Mouse (Mus musculus) limb, embryonic 12.5 days (tissue): Measurements from ENCODE around the gene Nsmce4a. TPM values are rescaled to one million over a fixed set of nuclear protein-coding genes. Genes with fewer than 3 reads are reported as not detected.
"Not testable (repeated sequence)": the region's sequence is repeated elsewhere in the genome, so short reads cannot be mapped to it uniquely, and the experiment has no call there.

ENCODE experiments used
- ATAC-seq: fragments of 200-750 bp; cut with Nextera tagmentation; 2 replicates; pipeline ENCODE4 v1.8.0; 2017; ENCODE audit warnings: low read depth, moderate TSS enrichment; ENCODE audit not compliant: insufficient number of reproducible peaks, insufficient read depth, low FRiP score, low TSS enrichment
- H3K27ac ChIP-seq: fragments of 300-500 bp; sonication (generic); 2 replicates; pipeline ENCODE4 v1.5.1; 2016; ENCODE audit warnings: mild to moderate bottlenecking, moderate library complexity
- H3K27me3 ChIP-seq: fragments of 300-500 bp; sonication (generic); 2 replicates; pipeline ENCODE4 v1.6.1; 2016; ENCODE audit warnings: mild to moderate bottlenecking, moderate library complexity
- H3K36me3 ChIP-seq: fragments of 300-500 bp; sonication (generic); 2 replicates; pipeline ENCODE4 v1.6.1; 2016; ENCODE audit warnings: mild to moderate bottlenecking, moderate library complexity
- H3K4me1 ChIP-seq: fragments of 300-500 bp; sonication (generic); replicated peaks from 2 replicates; pipeline ENCODE4 v1.6.1; 2016
- H3K4me2 ChIP-seq: fragments of 300-500 bp; sonication (generic); 2 replicates; pipeline ENCODE4 v1.6.1; 2016; ENCODE audit warnings: mild to moderate bottlenecking, moderate library complexity
- H3K4me3 ChIP-seq: fragments of 300-500 bp; sonication (generic); replicated peaks from 2 replicates; pipeline ENCODE4 v1.5.1; 2016; ENCODE audit warnings: mild to moderate bottlenecking
- H3K9ac ChIP-seq: fragments of 300-500 bp; sonication (generic); replicated peaks from 2 replicates; pipeline ENCODE4 v1.6.1; 2016; ENCODE audit warnings: mild to moderate bottlenecking, moderate library complexity
- H3K9me3 ChIP-seq: fragments of 300-500 bp; sonication (generic); 2 replicates; pipeline ENCODE4 v1.6.1; 2016; ENCODE audit warnings: mild to moderate bottlenecking, moderate library complexity
- WGBS: fragments of 180-500 bp; shearing (Covaris S2); methylation state at CpG from one replicate; pipeline ENCODE4 v1.1.7; 2016; 5-methylcytosine and 5-hydroxymethylcytosine counted together
- polyA plus RNA-seq: library from polyadenylated mRNA; unstranded; fragments of >200 nt; fragmentation: Nextera tagmentation; extraction: Ambion mirVana; gene quantifications from 2 replicates; pipeline ENCODE4 v1.2.1, GENCODE M21; 2016

The Nsmce4a gene
- polyA plus RNA-seq, 1 experiment from 2014 or later: 213 TPM

GRCm38 (mm10) chr7:130535174-130535573 lies 37.7 kb downstream of the Nsmce4a start:
- ATAC-seq: no peak
- Histone ChIP-seq H3K27me3 (no peaks in the 10 kb centered on the region), H3K36me3 (peaks cover 94% of the 10 kb centered on the region)

GRCm38 (mm10) chr7:130533316-130534260 lies 39.3 kb downstream of the Nsmce4a start:
- H3K27me3 ChIP-seq: no peaks in the 10 kb centered on the region
- H3K4me3 ChIP-seq: no peak overlapping the region
- peaks cover 91% of the 10 kb centered on the region for H3K36me3 ChIP-seq
- no peaks in the 10 kb centered on the region for H3K9me3 ChIP-seq
- H3K4me1 ChIP-seq: no peaks in the 10 kb centered on the region
- H3K4me2 ChIP-seq: no peak overlapping the region
- no peak overlapping the region for H3K9ac ChIP-seq
- H3K27ac ChIP-seq: no peak overlapping the region
- whole genome bisulfite sequencing: 54% methylated on average over 25 of the region's 25 CpGs
- peak; percentile 63; the same call in 1 of the 2 replicates for ATAC-seq

More at GRCm38 (mm10) chr7:130535174-130535573, 37.7 kb downstream of the Nsmce4a start:
- Histone ChIP-seq H3K4me1 (no peaks in the 10 kb centered on the region), H3K4me2 (no peak overlapping the region), H3K9me3 (no peaks in the 10 kb centered on the region), H3K4me3 (no peak overlapping the region), H3K27ac (no peak overlapping the region), H3K9ac (no peak overlapping the region)
- WGBS: 92% methylated on average over 4 of the region's 4 CpGs

GRCm38 (mm10) chr7:130531138-130531537 lies 41.8 kb downstream of the Nsmce4a start:
- H3K36me3 ChIP-seq: peaks cover 67% of the 10 kb centered on the region
- H3K9ac ChIP-seq: not testable (repeated sequence)

GRCm38 (mm10) chr7:130527306-130527705 lies 45.6 kb downstream of the Nsmce4a start:
- no peak overlapping the region for H3K4me2 ChIP-seq
- ATAC-seq: 0 out of 2 replicates have a peak, but pooled peaks have one; percentile 37
- no peak overlapping the region for H3K4me3 ChIP-seq
- no peak overlapping the region for H3K9ac ChIP-seq
- H3K36me3 ChIP-seq: peaks cover 31% of the 10 kb centered on the region
- 62% methylated on average over 9 of the region's 9 CpGs for WGBS
- H3K9me3 ChIP-seq: no peaks in the 10 kb centered on the region
- H3K27ac ChIP-seq: peak overlapping the region; percentile 31; the same call in 1 of the 2 replicates
- H3K4me1 ChIP-seq: peaks cover 13% of the 10 kb centered on the region
- H3K27me3 ChIP-seq: no peaks in the 10 kb centered on the region

More at GRCm38 (mm10) chr7:130531138-130531537, 41.8 kb downstream of the Nsmce4a start:
- not testable (repeated sequence) for ATAC-seq, H3K27me3 ChIP-seq, H3K4me3 ChIP-seq, H3K27ac ChIP-seq, H3K9me3 ChIP-seq, H3K4me2 ChIP-seq
- H3K4me1 ChIP-seq: peaks cover 13% of the 10 kb centered on the region
- 91% methylated on average over 15 of the region's 15 CpGs for WGBS

- no peak overlapping the region for H3K4me2 ChIP-seq
- peaks cover 26% of the 10 kb centered on the region for H3K4me1 ChIP-seq
- H3K9ac ChIP-seq: no peak overlapping the region
- H3K27me3 ChIP-seq: no peaks in the 10 kb centered on the region
- H3K27ac ChIP-seq: no peak overlapping the region
- no peaks in the 10 kb centered on the region for H3K9me3 ChIP-seq
- no peak overlapping the region for H3K4me3 ChIP-seq
- ATAC-seq: no peak
- 91% methylated on average over 8 of the region's 8 CpGs for WGBS
- H3K36me3 ChIP-seq: no peaks in the 10 kb centered on the region
These were observed 49.5 kb downstream of the Nsmce4a start for GRCm38 (mm10) chr7:130523451-130523850.

- 85% methylated on average over 14 of the region's 14 CpGs for WGBS
- Histone ChIP-seq H3K9me3 (no peaks in the 10 kb centered on the region), H3K4me3 (no peak overlapping the region), H3K9ac (0 out of 2 replicates have a peak overlapping the region, but pooled peaks have one; percentile 18), H3K4me1 (peaks cover 16% of the 10 kb centered on the region), H3K4me2 (no peak overlapping the region), H3K27ac (peak overlapping the region; percentile 53; the same call in 1 of the 2 replicates), H3K27me3 (no peaks in the 10 kb centered on the region), H3K36me3 (no peaks in the 10 kb centered on the region)
- ATAC-seq: no peak
These were observed 52.0 kb downstream of the Nsmce4a start for GRCm38 (mm10) chr7:130520812-130521422.

GRCm38 (mm10) chr7:130520049-130520425 lies 52.9 kb downstream of the Nsmce4a start, which contains the start of gene Ate1:
Ate1 (minus strand) TSS chr7:130520369.
- peaks cover 5% of the 10 kb centered on the region; the same call in 1 of the 2 replicates for H3K36me3 ChIP-seq
- 18% methylated on average over 20 of the region's 20 CpGs for WGBS
- H3K4me2 ChIP-seq: peak within 1 kb of the TSS; percentile 78
- peak within 1 kb of the TSS; percentile 73 for H3K4me3 ChIP-seq
- peak within 1 kb of the TSS; percentile 98 for H3K27ac ChIP-seq
- peaks cover 16% of the 10 kb centered on the region for H3K4me1 ChIP-seq
- H3K27me3 ChIP-seq: no peaks in the 10 kb centered on the region
- no peak for ATAC-seq
- H3K9ac ChIP-seq: peak within 1 kb of the TSS; percentile 86
- no peaks in the 10 kb centered on the region for H3K9me3 ChIP-seq

- WGBS: under 1% methylated on average over 81 of the region's 90 CpGs
- ATAC-seq: peak; percentile 98
- no peaks in the 10 kb centered on the region for H3K27me3 ChIP-seq
These were observed 53.5 kb downstream of the Nsmce4a start for GRCm38 (mm10) chr7:130519096-130520048.

GRCm38 (mm10) chr7:130518213-130519095 lies 54.5 kb downstream of the Nsmce4a start:
- peak overlapping the region; percentile 98 for H3K27ac ChIP-seq
- H3K4me2 ChIP-seq: peak overlapping the region; percentile 78
- 32% methylated on average over 26 of the region's 26 CpGs for WGBS
- H3K27me3 ChIP-seq: no peaks in the 10 kb centered on the region
- no peak for ATAC-seq
- H3K36me3 ChIP-seq: peaks cover 17% of the 10 kb centered on the region; the same call in 1 of the 2 replicates
- H3K4me1 ChIP-seq: peaks cover 16% of the 10 kb centered on the region
- no peaks in the 10 kb centered on the region for H3K9me3 ChIP-seq
- H3K9ac ChIP-seq: peak overlapping the region; percentile 86
- H3K4me3 ChIP-seq: peak overlapping the region; percentile 73

More at GRCm38 (mm10) chr7:130519096-130520048, 53.5 kb downstream of the Nsmce4a start:
- H3K36me3 ChIP-seq: peaks cover 11% of the 10 kb centered on the region; the same call in 1 of the 2 replicates
- H3K27ac ChIP-seq: peak overlapping the region; percentile 98
- H3K4me3 ChIP-seq: peak overlapping the region; percentile 73
- peak overlapping the region; percentile 86 for H3K9ac ChIP-seq
- H3K9me3 ChIP-seq: no peaks in the 10 kb centered on the region
- H3K4me1 ChIP-seq: peaks cover 16% of the 10 kb centered on the region
- H3K4me2 ChIP-seq: peak overlapping the region; percentile 78
